Comparison of ENCODE assay signal across 8 mouse cellular contexts in genomic region chr6:148354151-148354508, GRCm38 (mm10).
DNase-seq lines count a peak whose midpoint lies in the region; ATAC-seq lines count a peak whose summit lies in the region.

No protein-coding gene starts in this region.

- peak overlapping the region; percentile 64 for H3K4me3 ChIP-seq in heart, embryonic 13.5 days
- H3K4me3 ChIP-seq in hindbrain, embryonic 15.5 days, result peak overlapping the region; percentile 58
- peak overlapping the region; percentile 39 for H3K4me3 ChIP-seq in midbrain, embryonic 11.5 days (ENCODE audit: low read depth, low read length)

- 70% methylated on average over 16 of the region's 16 CpGs for WGBS in heart, embryonic 13.5 days
- 77% methylated on average over 16 of the region's 16 CpGs for WGBS in hindbrain, embryonic 15.5 days
- 74% methylated on average over 16 of the region's 16 CpGs for WGBS in midbrain, embryonic 11.5 days

- H3K4me2 ChIP-seq in heart, embryonic 13.5 days, result peak overlapping the region; percentile 76
- peak overlapping the region; percentile 67 for H3K4me2 ChIP-seq in hindbrain, embryonic 15.5 days
- H3K4me2 ChIP-seq in midbrain, embryonic 11.5 days, result peak overlapping the region; percentile 47; the same call in 1 of the 2 replicates

- no peak; the same call in 1 of the 2 replicates for ATAC-seq in heart, embryonic 13.5 days (ENCODE audit: extremely low read depth, insufficient number of reproducible peaks, low FRiP score, low TSS enrichment)
- ATAC-seq in hindbrain, embryonic 15.5 days (ENCODE audit: low FRiP score, low read depth), result no peak; the same call in 1 of the 2 replicates
- peak; percentile 28; the same call in 1 of the 2 replicates for ATAC-seq in midbrain, embryonic 11.5 days (ENCODE audit: low FRiP score)

- H3K27ac ChIP-seq in heart, embryonic 13.5 days (replicated peaks), result no peak overlapping the region
- H3K27ac ChIP-seq in hindbrain, embryonic 15.5 days (replicated peaks), result no peak overlapping the region
- H3K27ac ChIP-seq in midbrain, embryonic 11.5 days (ENCODE audit: low read depth, low read length), result no peak overlapping the region

- H3K4me1 ChIP-seq in heart, embryonic 13.5 days, result peaks cover 8% of the 10 kb centered on the region; the same call in 1 of the 2 replicates
- H3K4me1 ChIP-seq in hindbrain, embryonic 15.5 days (replicated peaks), result peaks cover 9% of the 10 kb centered on the region; the same call in 1 of the 2 replicates
- peaks cover under 1% of the 10 kb centered on the region; the same call in 1 of the 2 replicates for H3K4me1 ChIP-seq in midbrain, embryonic 11.5 days (ENCODE audit: control insufficient read depth, insufficient read depth, low read length)

- DNase-seq in heart, adult 8-10 months (ENCODE audit: low spot score), result no peak
- DNase-seq in ZHBTc4 (ENCODE audit: low read depth, low spot score), result peak; percentile 95
- no peak for DNase-seq in midbrain, embryonic 11.5 days (ENCODE audit: low spot score, missing footprints)
- DNase-seq in retina, embryonic 14.5 days (ENCODE audit: low spot score), result no peak
- DNase-seq in Muller cell, postnatal 12 days (ENCODE audit: inconsistent ontology term), result no peak
- DNase-seq in embryo, embryonic 10.5 days (ENCODE audit: low spot score), result no peak

- no peaks in the 10 kb centered on the region for H3K27me3 ChIP-seq in heart, embryonic 13.5 days (replicated peaks)
- no peaks in the 10 kb centered on the region for H3K27me3 ChIP-seq in hindbrain, embryonic 15.5 days
- no peaks in the 10 kb centered on the region for H3K27me3 ChIP-seq in midbrain, embryonic 11.5 days (ENCODE audit: control insufficient read depth, insufficient read depth, low read length)

- H3K9me3 ChIP-seq in heart, embryonic 13.5 days, result peaks cover 6% of the 10 kb centered on the region; the same call in 1 of the 2 replicates
- H3K9me3 ChIP-seq in hindbrain, embryonic 15.5 days, result no peaks in the 10 kb centered on the region
- H3K9me3 ChIP-seq in midbrain, embryonic 11.5 days (ENCODE audit: control insufficient read depth, low read length), result peaks cover 3% of the 10 kb centered on the region; the same call in 1 of the 2 replicates

- peaks cover 27% of the 10 kb centered on the region for H3K36me3 ChIP-seq in heart, embryonic 13.5 days
- H3K36me3 ChIP-seq in hindbrain, embryonic 15.5 days, result peaks cover 12% of the 10 kb centered on the region
- no peaks in the 10 kb centered on the region for H3K36me3 ChIP-seq in midbrain, embryonic 11.5 days (ENCODE audit: control insufficient read depth, insufficient read depth, low read length)

- no peak overlapping the region for H3K9ac ChIP-seq in heart, embryonic 13.5 days
- H3K9ac ChIP-seq in hindbrain, embryonic 15.5 days, result peak overlapping the region; percentile 56; the same call in 1 of the 2 replicates
- H3K9ac ChIP-seq in midbrain, embryonic 11.5 days (ENCODE audit: low read length), result no peak overlapping the region
